Mouse (Mus musculus): ENCODE measurements around the gene Abr.

Gene Abr

GRCm38 (mm10) chr11:76569436-76569835 lies 52.7 kb downstream of the Abr start:
- DNase-seq (ENCODE audit: low spot score), result no peak

GRCm38 (mm10) chr11:76566081-76566480 lies 56.0 kb downstream of the Abr start:
- DNase-seq (ENCODE audit: low spot score), result no peak

- DNase-seq (ENCODE audit: low spot score), result no peak
These were observed 59.5 kb downstream of the Abr start for GRCm38 (mm10) chr11:76562584-76562983.

GRCm38 (mm10) chr11:76562165-76562564 lies 59.9 kb downstream of the Abr start:
- no peak for DNase-seq (ENCODE audit: low spot score)

- DNase-seq (ENCODE audit: low spot score), result no peak
These were observed 64.3 kb downstream of the Abr start for GRCm38 (mm10) chr11:76557837-76558236.

- no peak for DNase-seq (ENCODE audit: low spot score)
These were observed 73.9 kb downstream of the Abr start for GRCm38 (mm10) chr11:76548153-76548721.

GRCm38 (mm10) chr11:76547420-76547819 lies 74.7 kb downstream of the Abr start:
- DNase-seq (ENCODE audit: low spot score), result no peak

GRCm38 (mm10) chr11:76546431-76546830 lies 75.7 kb downstream of the Abr start:
- DNase-seq (ENCODE audit: low spot score), result no peak

- DNase-seq (ENCODE audit: low spot score), result no peak
These were observed 78.8 kb downstream of the Abr start for GRCm38 (mm10) chr11:76543300-76543699.

- peak; percentile 20 for DNase-seq (ENCODE audit: low spot score)
These were observed 81.1 kb downstream of the Abr start for GRCm38 (mm10) chr11:76540973-76541372.

- no peak for DNase-seq (ENCODE audit: low spot score)
These were observed 84.7 kb downstream of the Abr start for GRCm38 (mm10) chr11:76537401-76537800.

GRCm38 (mm10) chr11:76536576-76537354 lies 85.3 kb downstream of the Abr start:
- DNase-seq (ENCODE audit: low spot score), result no peak

GRCm38 (mm10) chr11:76532001-76532400 lies 90.1 kb downstream of the Abr start:
- DNase-seq (ENCODE audit: low spot score), result no peak

GRCm38 (mm10) chr11:76530966-76531678 lies 91.0 kb downstream of the Abr start:
- no peak for DNase-seq (ENCODE audit: low spot score)

GRCm38 (mm10) chr11:76530168-76530935 lies 91.8 kb downstream of the Abr start:
- DNase-seq (ENCODE audit: low spot score), result no peak

GRCm38 (mm10) chr11:76529352-76530141 lies 92.6 kb downstream of the Abr start:
- no peak for DNase-seq (ENCODE audit: low spot score)

- DNase-seq (ENCODE audit: low spot score), result no peak
These were observed 96.3 kb downstream of the Abr start for GRCm38 (mm10) chr11:76525646-76526351.

- DNase-seq (ENCODE audit: low spot score), result peak; percentile 59
These were observed 97.2 kb downstream of the Abr start for GRCm38 (mm10) chr11:76524947-76525346.

- no peak for DNase-seq (ENCODE audit: low spot score)
These were observed 98.8 kb downstream of the Abr start for GRCm38 (mm10) chr11:76523356-76523755.

GRCm38 (mm10) chr11:76520889-76521288 lies 101.2 kb downstream of the Abr start:
- no peak for DNase-seq (ENCODE audit: low spot score)

GRCm38 (mm10) chr11:76518613-76519012 lies 103.5 kb downstream of the Abr start:
- DNase-seq (ENCODE audit: low spot score), result no peak

All from T-cell, adult 2 months (primary cell).